Mouse (Mus musculus) hindbrain, embryonic 13.5 days (tissue): ENCODE data around the gene Gm21119. TPM values are rescaled to one million over a fixed set of nuclear protein-coding genes. Genes with fewer than 3 reads are reported as not detected.
"Not testable (repeated sequence)": the region's sequence is repeated elsewhere in the genome, so short reads cannot be mapped to it uniquely, and the experiment has no call there.

Experiments used
- ATAC-seq: fragments of 200-750 bp; cut with Nextera tagmentation; 2 replicates; pipeline ENCODE4 v1.8.0; 2017; ENCODE audit warnings: moderate TSS enrichment; ENCODE audit not compliant: low FRiP score
- H3K27ac ChIP-seq: fragments of 300-500 bp; sonication (generic); 2 replicates; pipeline ENCODE4 v1.5.1; 2015; ENCODE audit warnings: inconsistent platforms, mild to moderate bottlenecking, moderate library complexity
- H3K27me3 ChIP-seq: fragments of 300-500 bp; sonication (generic); 2 replicates; pipeline ENCODE4 v1.6.1; 2015; ENCODE audit warnings: mild to moderate bottlenecking, inconsistent platforms
- H3K36me3 ChIP-seq: fragments of 300-500 bp; sonication (generic); 2 replicates; pipeline ENCODE4 v1.6.1; 2015; ENCODE audit warnings: mild to moderate bottlenecking, inconsistent platforms
- H3K4me1 ChIP-seq: fragments of 300-500 bp; sonication (generic); replicated peaks from 2 replicates; pipeline ENCODE4 v1.6.1; 2015; ENCODE audit warnings: inconsistent platforms
- H3K4me2 ChIP-seq: fragments of 300-500 bp; sonication (generic); 2 replicates; pipeline ENCODE4 v1.6.1; 2015; ENCODE audit warnings: inconsistent platforms, mild to moderate bottlenecking, moderate library complexity
- H3K4me3 ChIP-seq: fragments of 300-500 bp; sonication (generic); 2 replicates; pipeline ENCODE4 v1.5.1; 2015; ENCODE audit warnings: mild to moderate bottlenecking, inconsistent platforms
- H3K9ac ChIP-seq: fragments of 300-500 bp; sonication (generic); 2 replicates; pipeline ENCODE4 v1.6.1; 2015; ENCODE audit warnings: mild to moderate bottlenecking, inconsistent platforms
- H3K9me3 ChIP-seq: fragments of 300-500 bp; sonication (generic); 2 replicates; pipeline ENCODE4 v1.6.1; 2016; ENCODE audit warnings: inconsistent platforms
- WGBS: fragments of 180-500 bp; shearing (Covaris S2); methylation state at CpG from one replicate; pipeline ENCODE4 v1.1.7; 2015; 5-methylcytosine and 5-hydroxymethylcytosine counted together
- polyA plus RNA-seq: library from polyadenylated mRNA; unstranded; fragments of >200 nt; fragmentation: Nextera tagmentation; extraction: Ambion mirVana; gene quantifications from 2 replicates; pipeline ENCODE4 v1.2.1, GENCODE M21; 2015

Gm21119 gene
- polyA plus RNA-seq, 1 experiment from 2014 or later: 0.08 TPM

GRCm38 (mm10) chr8:20596842-20597708, 17.6 kb upstream of the Gm21119 start:
- H3K27ac ChIP-seq, H3K36me3 ChIP-seq, H3K27me3 ChIP-seq, H3K9ac ChIP-seq, H3K4me2 ChIP-seq, H3K9me3 ChIP-seq, H3K4me1 ChIP-seq, H3K4me3 ChIP-seq: not testable (repeated sequence)
- 82% methylated on average over 10 of the region's 13 CpGs for WGBS
- ATAC-seq: peak; percentile 84

GRCm38 (mm10) chr8:20598300-20599170, 16.2 kb upstream of the Gm21119 start:
- not testable (repeated sequence) for H3K9me3 ChIP-seq, H3K9ac ChIP-seq, H3K4me1 ChIP-seq, H3K4me2 ChIP-seq, H3K27me3 ChIP-seq, H3K4me3 ChIP-seq, H3K27ac ChIP-seq, H3K36me3 ChIP-seq
- ATAC-seq: peak; percentile 77
- WGBS: 83% methylated on average over 9 of the region's 10 CpGs

GRCm38 (mm10) chr8:20599350-20599749, 15.4 kb upstream of the Gm21119 start:
- H3K27ac ChIP-seq, H3K4me1 ChIP-seq, H3K36me3 ChIP-seq, H3K9me3 ChIP-seq, H3K27me3 ChIP-seq, H3K4me3 ChIP-seq, ATAC-seq, H3K9ac ChIP-seq, H3K4me2 ChIP-seq: not testable (repeated sequence)
- 83% methylated on average over 4 of the region's 6 CpGs for WGBS

GRCm38 (mm10) chr8:20610856-20611255, 3.9 kb upstream of the Gm21119 start:
- not testable (repeated sequence) for H3K36me3 ChIP-seq, H3K9me3 ChIP-seq, H3K4me3 ChIP-seq, H3K27me3 ChIP-seq, H3K4me2 ChIP-seq, H3K4me1 ChIP-seq, ATAC-seq, H3K27ac ChIP-seq, H3K9ac ChIP-seq
- 75% methylated on average over 1 of the region's 1 CpGs for WGBS

GRCm38 (mm10) chr8:20612721-20613120, 2.0 kb upstream of the Gm21119 start:
- H3K4me2 ChIP-seq, H3K36me3 ChIP-seq, H3K9ac ChIP-seq, H3K27me3 ChIP-seq, H3K4me3 ChIP-seq, H3K27ac ChIP-seq, ATAC-seq, H3K9me3 ChIP-seq, H3K4me1 ChIP-seq: not testable (repeated sequence)

GRCm38 (mm10) chr8:20630766-20631165, 16.0 kb downstream of the Gm21119 start:
- not testable (repeated sequence) for H3K9ac ChIP-seq, H3K4me3 ChIP-seq, H3K9me3 ChIP-seq, H3K27ac ChIP-seq, ATAC-seq, H3K27me3 ChIP-seq, H3K36me3 ChIP-seq, H3K4me1 ChIP-seq, H3K4me2 ChIP-seq
- WGBS: 59% methylated on average over 1 of the region's 1 CpGs

- not testable (repeated sequence) for ATAC-seq, H3K4me1 ChIP-seq, H3K4me3 ChIP-seq, H3K27me3 ChIP-seq, H3K36me3 ChIP-seq, H3K27ac ChIP-seq, H3K9ac ChIP-seq, H3K9me3 ChIP-seq, H3K4me2 ChIP-seq
- 34% methylated on average over 1 of the region's 1 CpGs for WGBS
Observed at GRCm38 (mm10) chr8:20637931-20638330, 23.2 kb downstream of the Gm21119 start.

GRCm38 (mm10) chr8:20643536-20643935, 28.8 kb downstream of the Gm21119 start:
- H3K36me3 ChIP-seq, ATAC-seq, H3K27me3 ChIP-seq, H3K27ac ChIP-seq, H3K9ac ChIP-seq, H3K4me3 ChIP-seq, H3K4me2 ChIP-seq, H3K4me1 ChIP-seq, H3K9me3 ChIP-seq: not testable (repeated sequence)
- 80% methylated on average over 1 of the region's 1 CpGs for WGBS

GRCm38 (mm10) chr8:20652976-20653375, 38.3 kb downstream of the Gm21119 start:
- H3K36me3 ChIP-seq, H3K4me1 ChIP-seq, ATAC-seq, H3K27me3 ChIP-seq, H3K9ac ChIP-seq, H3K4me3 ChIP-seq, H3K27ac ChIP-seq, H3K9me3 ChIP-seq, H3K4me2 ChIP-seq: not testable (repeated sequence)

GRCm38 (mm10) chr8:20678418-20678817, 63.7 kb downstream of the Gm21119 start:
- H3K4me3 ChIP-seq, ATAC-seq, H3K4me2 ChIP-seq, H3K4me1 ChIP-seq, H3K9me3 ChIP-seq, H3K36me3 ChIP-seq, H3K27ac ChIP-seq, H3K9ac ChIP-seq, H3K27me3 ChIP-seq: not testable (repeated sequence)
